Mouse (Mus musculus): ENCODE data around the gene Prkg1.

Gene Prkg1

GRCm38 (mm10) chr19:31764801-31765340, at the start of gene Prkg1:
Prkg1 (minus strand) TSS chr19:31765033.
- no peak for DNase-seq

- DNase-seq: no peak
Measured at GRCm38 (mm10) chr19:31813087-31813486, 48.3 kb upstream of the Prkg1 start.

- no peak for DNase-seq
Measured at GRCm38 (mm10) chr19:31811371-31811770, 46.5 kb upstream of the Prkg1 start.

- DNase-seq: no peak
Measured at GRCm38 (mm10) chr19:31805391-31805790, 40.6 kb upstream of the Prkg1 start.

- no peak for DNase-seq
Measured at GRCm38 (mm10) chr19:31795485-31796046, 30.7 kb upstream of the Prkg1 start.

- DNase-seq: no peak
Measured at GRCm38 (mm10) chr19:31791724-31792123, 26.9 kb upstream of the Prkg1 start.

- DNase-seq: no peak
Measured at GRCm38 (mm10) chr19:31781521-31782018, 16.7 kb upstream of the Prkg1 start.

- no peak for DNase-seq
Measured at GRCm38 (mm10) chr19:31781077-31781476, 16.2 kb upstream of the Prkg1 start.

- DNase-seq: no peak
Measured at GRCm38 (mm10) chr19:31780222-31780621, 15.4 kb upstream of the Prkg1 start.

- DNase-seq: no peak
Measured at GRCm38 (mm10) chr19:31779021-31779420, 14.2 kb upstream of the Prkg1 start.

- DNase-seq: no peak
Measured at GRCm38 (mm10) chr19:31767004-31767403, 2.2 kb upstream of the Prkg1 start.

- no peak for DNase-seq
Measured at GRCm38 (mm10) chr19:31765451-31765850, 618 bp upstream of the Prkg1 start.

- peak; percentile 7 to 9 for DNase-seq
Measured at GRCm38 (mm10) chr19:31763951-31764800, 657 bp downstream of the Prkg1 start.

GRCm38 (mm10) chr19:31763246-31763821, 1.5 kb downstream of the Prkg1 start:
- no peak for DNase-seq

GRCm38 (mm10) chr19:31762411-31763245, 2.2 kb downstream of the Prkg1 start:
- peak; percentile 8 for DNase-seq

GRCm38 (mm10) chr19:31759855-31760254, 5.0 kb downstream of the Prkg1 start:
- no peak for DNase-seq

GRCm38 (mm10) chr19:31755929-31756792, 8.7 kb downstream of the Prkg1 start:
- DNase-seq: peak in 1 of 2 experiments; percentile 29

GRCm38 (mm10) chr19:31754642-31755287, 10.1 kb downstream of the Prkg1 start:
- DNase-seq: no peak

GRCm38 (mm10) chr19:31750976-31751676, 13.7 kb downstream of the Prkg1 start:
- DNase-seq: no peak

- DNase-seq: peak in 1 of 2 experiments; percentile 35
Measured at GRCm38 (mm10) chr19:31746635-31747034, 18.2 kb downstream of the Prkg1 start.
